Mouse (Mus musculus) megakaryocyte progenitor cell, adult 5-6 weeks (primary cell): ENCODE measurements around the gene Gja4. TPM values are rescaled to one million over a fixed set of nuclear protein-coding genes. Genes with fewer than 3 reads are reported as not detected.

Experiments
- total RNA-seq, 2 experiments: library from RNA; stranded (forward) in 1 of 2; stranded (reverse) in 1 of 2; fragments of 157-497, 149-512 nt in 1 of 2; fragments of 200-1000 nt in 1 of 2; gene quantifications; 2 replicates each; pipeline versions ENCODE4 v1.2.3 to v1.2.4; 2015 to 2017

Gja4 gene
- total RNA-seq, 2 experiments from 2014 or later, result not detected

Other genes with a start within 250 kb of the Gja4 start
- 8.1 and 9.2 TPM in 2 replicates for gene Zmym6, start 236.7 kb downstream of the Gja4 start, total RNA-seq (2015)
- gene Zmym6, start 236.7 kb downstream of the Gja4 start, total RNA-seq (2017), result 11.2 and 14.1 TPM in 2 replicates
- 15.2 and 17.8 TPM in 2 replicates for gene Tmem35b, start 190.3 kb downstream of the Gja4 start, total RNA-seq (2015)
- gene Tmem35b, start 190.3 kb downstream of the Gja4 start, total RNA-seq (2017), result 5.9 and 9.2 TPM in 2 replicates
- gene Dlgap3, start 144.8 kb downstream of the Gja4 start, total RNA-seq (2015), result not detected in 2 replicates
- gene Dlgap3, start 144.8 kb downstream of the Gja4 start, total RNA-seq (2017), result not detected in 2 replicates
- gene Smim12, start 70.3 kb downstream of the Gja4 start, total RNA-seq (2015), result 31.6 and 33.8 TPM in 2 replicates
- 40.4 and 49.1 TPM in 2 replicates for gene Smim12, start 70.3 kb downstream of the Gja4 start, total RNA-seq (2017)
- gene Gjb3, start 16.8 kb upstream of the Gja4 start, total RNA-seq (2015), result 0.59 and 2.3 TPM in 2 replicates
- 0.74 and 3.0 TPM in 2 replicates for gene Gjb3, start 16.8 kb upstream of the Gja4 start, total RNA-seq (2017)
- gene Gjb4, start 40.0 kb upstream of the Gja4 start, total RNA-seq (2015), result not detected in 2 replicates
- not detected in 2 replicates for gene Gjb4, start 40.0 kb upstream of the Gja4 start, total RNA-seq (2017)
- gene Gjb5, start 44.1 kb upstream of the Gja4 start, total RNA-seq (2015), result not detected in 2 replicates
- gene Gjb5, start 44.1 kb upstream of the Gja4 start, total RNA-seq (2017), result not detected in 2 replicates